10 mouse cellular contexts compared by ENCODE assay signal in genomic region chr1:53393936-53394760, GRCm38 (mm10). TPM values are rescaled to one million over a fixed set of nuclear protein-coding genes. Genes with fewer than 3 reads are reported as not detected.
DNase-seq lines count a peak whose midpoint lies in the region; ATAC-seq and TF ChIP-seq lines count a peak whose summit lies in the region.
"Not testable (repeated sequence)": the region's sequence is repeated elsewhere in the genome, so short reads cannot be mapped to it uniquely, and the experiment has no call there.
"Had no signal": no experiment of that assay in that cellular context is flagged by ENCODE, and none has a peak within 500 bp of the region (broad histone marks: within the 10 kb centered on the region; RNA-seq: fewer than 3 reads in every experiment).

No protein-coding gene starts in this region.

- 26% methylated on average over 21 of the region's 21 CpGs for WGBS in embryonic facial prominence, embryonic 12.5 days
- 30% methylated on average over 21 of the region's 21 CpGs for WGBS in kidney, postnatal 0 days
- WGBS in limb, embryonic 10.5 days: 40% methylated on average over 21 of the region's 21 CpGs
- 30% methylated on average over 21 of the region's 21 CpGs for WGBS in midbrain, embryonic 16.5 days

- not testable (repeated sequence) for ATAC-seq in embryonic facial prominence, embryonic 12.5 days (ENCODE audit: insufficient number of reproducible peaks, insufficient read depth, low FRiP score, low TSS enrichment); kidney, postnatal 0 days (replicated peaks; ENCODE audit: low FRiP score, low read depth); midbrain, embryonic 16.5 days

- H3K27ac ChIP-seq in embryonic facial prominence, embryonic 12.5 days; kidney, postnatal 0 days; limb, embryonic 10.5 days; midbrain, embryonic 16.5 days (ENCODE audit: low read length): not testable (repeated sequence)

- H3K4me1 ChIP-seq in embryonic facial prominence, embryonic 12.5 days; kidney, postnatal 0 days (replicated peaks; ENCODE audit: insufficient read depth, low read length); limb, embryonic 10.5 days; midbrain, embryonic 16.5 days (ENCODE audit: control insufficient read depth, insufficient read depth, low read length): not testable (repeated sequence)

- not testable (repeated sequence) for H3K36me3 ChIP-seq in embryonic facial prominence, embryonic 12.5 days; kidney, postnatal 0 days (ENCODE audit: insufficient read depth, low read length); limb, embryonic 10.5 days; midbrain, embryonic 16.5 days (ENCODE audit: control insufficient read depth, insufficient read depth, low read length)

- peak overlapping the region; percentile 42 for H3K4me2 ChIP-seq in embryonic facial prominence, embryonic 12.5 days (replicated peaks)
- H3K4me2 ChIP-seq in kidney, postnatal 0 days (ENCODE audit: low read length): peak overlapping the region; percentile 37
- H3K4me2 ChIP-seq in midbrain, embryonic 16.5 days (ENCODE audit: low read length): peak overlapping the region; percentile 36

- TF ChIP-seq CTCF in kidney, postnatal 0 days (IDR thresholded peaks at IDR 0.05; ENCODE audit: low read depth): not testable (repeated sequence)

- not testable (repeated sequence) for H3K27me3 ChIP-seq in embryonic facial prominence, embryonic 12.5 days; kidney, postnatal 0 days (ENCODE audit: insufficient read depth, low read length); limb, embryonic 10.5 days (ENCODE audit: low read depth, poor library complexity, severe bottlenecking); midbrain, embryonic 16.5 days (ENCODE audit: control insufficient read depth, insufficient read depth, low read depth, low read length)

- H3K9ac ChIP-seq in embryonic facial prominence, embryonic 12.5 days: 0 out of 2 replicates have a peak overlapping the region, but pooled peaks have one; percentile 0
- H3K9ac ChIP-seq in kidney, postnatal 0 days (ENCODE audit: low read depth, low read length); midbrain, embryonic 16.5 days (ENCODE audit: low read depth, low read length): not testable (repeated sequence)

- not testable (repeated sequence) for H3K4me3 ChIP-seq in embryonic facial prominence, embryonic 12.5 days; kidney, postnatal 0 days (replicated peaks; ENCODE audit: low read depth, low read length); limb, embryonic 10.5 days; midbrain, embryonic 16.5 days (ENCODE audit: low read depth, low read length)

- not testable (repeated sequence) for H3K9me3 ChIP-seq in embryonic facial prominence, embryonic 12.5 days; kidney, postnatal 0 days (replicated peaks; ENCODE audit: low read length); limb, embryonic 10.5 days (replicated peaks); midbrain, embryonic 16.5 days (replicated peaks; ENCODE audit: control insufficient read depth, low read length, poor library complexity, severe bottlenecking)

- intact Hi-C loops in gastrocnemius, postnatal 14 days (cut with DNase I; ENCODE audit: low total_unique reads); heart, postnatal 14 days (cut with DNase I): not testable (repeated sequence)

- DNase-seq in adrenal gland, postnatal 36 days: peak; percentile 15 to 17
- peak; percentile 22 for DNase-seq in gastrocnemius, postnatal 14 days
- DNase-seq in heart, postnatal 14 days: peak; percentile 13 to 24
- peak; percentile 13 for DNase-seq in kidney, postnatal 0 days (ENCODE audit: low spot score)
- peak; percentile 35 for DNase-seq in limb, embryonic 10.5 days (ENCODE audit: low spot score)
- DNase-seq in right cerebral cortex, postnatal 4 days: peak; percentile 39

RNA-seq across cellular contexts. Expression of gene Asnsd1, which starts 41.6 kb away (rescaled TPM):
- total RNA-seq in adrenal gland, postnatal 36 days (2021): 10 to 100 TPM; 24.4 to 31.2 TPM
- 83.5 and 91.9 TPM in 2 replicates for polyA plus RNA-seq in embryonic facial prominence, embryonic 12.5 days (2016; fragmentation: Nextera tagmentation; extraction: Ambion mirVana)
- 10 to 100 TPM; 39.4 to 41.2 TPM for total RNA-seq in gastrocnemius, postnatal 14 days (2021)
- total RNA-seq in heart, postnatal 14 days (2021): 10 to 100 TPM; 42.2 to 45.6 TPM
- 62.4 and 64.0 TPM in 2 replicates for polyA plus RNA-seq in kidney, postnatal 0 days (2015; fragmentation: Nextera tagmentation; extraction: Ambion mirVana)
- 83.2 and 86.8 TPM in 2 replicates for polyA plus RNA-seq in limb, embryonic 10.5 days (2016; fragmentation: Nextera tagmentation; extraction: Ambion mirVana)
- 52.5 and 56.4 TPM in 2 replicates for polyA plus RNA-seq in midbrain, embryonic 16.5 days (2015; fragmentation: Nextera tagmentation; extraction: Ambion mirVana)

RNA-seq across cellular contexts. Expression of gene Gm28551, which starts 41.7 kb away (rescaled TPM):
- under 1 TPM in 1 of 2 experiments, not detected in 1; 0.20 TPM for total RNA-seq in adrenal gland, postnatal 36 days (2021)
- 0.63 and 1.2 TPM in 2 replicates for polyA plus RNA-seq in embryonic facial prominence, embryonic 12.5 days (2016; fragmentation: Nextera tagmentation; extraction: Ambion mirVana)
- total RNA-seq in gastrocnemius, postnatal 14 days (2021): not detected
- total RNA-seq in heart, postnatal 14 days (2021): under 1 TPM in 1 of 2 experiments, not detected in 1; 0.07 TPM
- 0.22 and 0.26 TPM in 2 replicates for polyA plus RNA-seq in kidney, postnatal 0 days (2015; fragmentation: Nextera tagmentation; extraction: Ambion mirVana)
- 0.99 and 1.0 TPM in 2 replicates for polyA plus RNA-seq in limb, embryonic 10.5 days (2016; fragmentation: Nextera tagmentation; extraction: Ambion mirVana)
- polyA plus RNA-seq in midbrain, embryonic 16.5 days (2015; fragmentation: Nextera tagmentation; extraction: Ambion mirVana): 2.4 and 2.5 TPM in 2 replicates
- polyA plus RNA-seq: macrophage; spleen, adult 2 months had no signal

RNA-seq across cellular contexts. Expression of gene Asdurf, which starts 41.7 kb away (rescaled TPM):
- 1 to 10 TPM in 1 of 2 experiments, not detected in 1; 3.7 TPM for total RNA-seq in adrenal gland, postnatal 36 days (2021)
- polyA plus RNA-seq in embryonic facial prominence, embryonic 12.5 days (2016; fragmentation: Nextera tagmentation; extraction: Ambion mirVana): not detected in 2 replicates
- 1 to 10 TPM; 3.2 to 3.9 TPM for total RNA-seq in gastrocnemius, postnatal 14 days (2021)
- 1 to 10 TPM; 2.3 to 4.3 TPM for total RNA-seq in heart, postnatal 14 days (2021)
- polyA plus RNA-seq in kidney, postnatal 0 days (2015; fragmentation: Nextera tagmentation; extraction: Ambion mirVana): 5.4 and 11.5 TPM in 2 replicates
- not detected in 2 replicates for polyA plus RNA-seq in limb, embryonic 10.5 days (2016; fragmentation: Nextera tagmentation; extraction: Ambion mirVana)
- 11.4 TPM in 1 of 2 replicates, not detected in the other for polyA plus RNA-seq in midbrain, embryonic 16.5 days (2015; fragmentation: Nextera tagmentation; extraction: Ambion mirVana)
- polyA plus RNA-seq: spleen, adult 2 months had no signal
